Mouse (Mus musculus) frontal cortex, adult 2 months (tissue): ENCODE results near the gene Slc22a7. TPM values are rescaled to one million over a fixed set of nuclear protein-coding genes. Genes with fewer than 3 reads are reported as not detected.

Experiments used
- DNase-seq, 2 experiments: peaks; one replicate each; pipeline ENCODE4 v3.0.0; 2022; ENCODE audit warnings: low spot score in 1 of 2; ENCODE audit errors: extremely low spot score in 1 of 2
- polyA plus RNA-seq: library from polyadenylated mRNA; depleted of rRNA; stranded (reverse); fragments of >200 nt; gene quantifications from 2 replicates; pipeline ENCODE4 v1.2.3, GENCODE M21; 2012; rRNA removed

Gene Slc22a7
- polyA plus RNA-seq: 0.15 and 0.18 TPM in 2 replicates

DNA sequence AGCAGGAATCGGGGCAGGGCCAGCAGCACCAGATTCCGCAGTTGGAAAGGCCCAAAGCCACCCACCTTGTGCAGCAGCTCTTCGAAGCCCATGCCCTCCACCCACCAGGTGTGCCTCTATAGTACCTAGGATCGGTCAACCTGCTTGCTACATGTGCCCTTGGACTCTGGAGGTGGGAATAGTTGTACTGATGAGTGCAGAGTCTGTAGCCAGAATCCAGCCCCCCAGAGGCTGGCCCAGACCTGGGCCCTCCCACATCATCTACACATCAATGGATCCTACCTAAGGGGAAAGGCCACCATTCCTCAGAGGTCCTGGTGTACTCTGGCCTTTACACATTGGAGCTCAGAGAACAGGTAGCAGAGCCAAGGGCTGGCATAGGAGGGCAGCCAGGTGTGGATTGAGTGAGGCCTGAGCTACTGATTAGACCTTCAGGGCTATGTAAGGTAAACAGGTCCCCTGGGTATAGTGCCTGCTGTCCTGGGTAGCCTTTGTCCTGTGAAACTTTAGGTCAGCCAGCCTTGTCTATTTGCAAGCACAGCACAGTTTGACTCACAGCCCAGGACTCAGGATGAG is at the start of gene Slc22a7:
Gene Slc22a7 (minus strand): TSS at position 160 of the 576 bp plus-strand sequence.
- DNase-seq: no peak

DNA sequence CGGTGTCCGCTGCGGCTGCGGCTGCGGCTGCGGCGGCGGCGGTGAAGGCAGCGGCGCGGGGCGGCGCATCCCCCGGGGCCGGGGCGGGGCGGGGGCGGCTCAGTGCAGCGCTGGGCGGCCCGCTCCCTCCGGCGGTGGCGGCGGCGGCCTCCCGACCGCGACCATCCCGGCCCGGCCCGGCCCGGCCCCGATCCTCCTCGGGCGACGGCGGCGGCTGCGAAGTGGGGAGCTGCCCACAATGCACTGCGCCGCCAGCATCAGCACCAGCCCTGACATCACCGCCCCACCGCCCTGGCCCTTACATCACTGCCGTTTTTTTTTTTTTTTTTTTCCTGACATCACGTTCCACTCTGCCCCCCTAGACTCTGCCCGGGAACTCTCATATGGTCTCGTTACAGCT is 49.2 kb upstream of the Slc22a7 start, which contains the start of gene Ttbk1:
Gene Ttbk1 (minus strand): TSS at position 245 of the 400 bp plus-strand sequence.
- DNase-seq: peak in 1 of 2 experiments; percentile 69

DNA sequence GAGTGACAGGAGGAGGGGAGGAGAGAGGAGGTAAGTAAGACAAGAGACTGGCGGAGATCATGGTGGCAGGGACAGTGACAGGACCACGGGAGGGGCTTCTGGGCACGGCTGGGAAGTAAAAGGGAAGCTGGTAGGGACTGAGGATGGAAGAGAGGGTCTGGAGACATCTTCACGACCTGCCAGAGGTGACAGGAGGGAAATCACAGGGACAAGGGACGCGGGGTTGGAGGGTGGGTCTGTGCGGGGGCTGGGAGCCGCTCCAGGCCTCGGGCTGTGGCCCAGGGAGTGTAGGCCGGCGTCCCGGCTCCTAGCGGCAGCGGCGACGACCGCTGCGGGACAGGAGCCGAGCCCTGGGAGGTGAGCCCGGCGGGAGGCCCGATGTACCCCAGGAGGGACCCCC is 48.7 kb upstream of the Slc22a7 start:
- no peak for DNase-seq

DNA sequence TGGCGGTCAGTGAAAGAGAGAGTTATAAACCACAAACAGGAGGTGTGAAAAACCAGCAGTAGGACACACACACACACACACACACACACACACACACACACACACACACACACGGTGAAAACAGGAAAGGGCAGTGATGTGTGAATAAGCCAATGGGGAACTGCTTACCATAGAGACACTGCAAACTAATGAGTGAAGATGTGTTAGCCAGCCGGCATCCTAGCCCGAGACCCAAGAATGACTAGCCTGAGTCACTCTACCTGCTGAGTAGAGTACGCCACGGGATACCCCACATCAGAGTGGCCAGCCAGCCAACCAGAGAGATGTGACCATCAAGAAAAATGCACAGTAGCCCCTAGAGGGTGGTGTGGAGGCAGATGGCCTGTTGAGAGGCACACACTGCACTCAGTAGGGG is 46.2 kb upstream of the Slc22a7 start:
- peak in 1 of 2 experiments; percentile 32 for DNase-seq

DNA sequence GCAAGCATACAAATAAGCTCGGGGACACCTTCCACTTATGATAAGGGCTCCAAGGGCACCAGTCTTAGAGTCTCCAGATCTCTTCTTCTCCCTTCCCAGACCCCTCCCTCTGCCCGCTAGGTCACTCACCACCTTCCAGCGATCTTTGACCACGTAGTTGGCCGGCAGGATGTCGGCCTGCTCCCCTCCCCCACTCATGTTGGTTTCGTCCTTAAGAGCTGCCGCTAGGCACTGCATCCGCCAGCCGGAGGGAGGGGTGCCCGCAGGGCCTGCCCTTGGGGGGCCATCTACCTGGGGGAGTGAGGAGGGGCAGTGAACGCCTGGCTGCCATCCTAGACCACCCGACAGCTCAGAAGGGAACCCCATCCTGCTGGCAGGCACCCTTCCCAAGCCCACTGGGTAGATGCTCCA is 45.8 kb upstream of the Slc22a7 start:
- no peak for DNase-seq

DNA sequence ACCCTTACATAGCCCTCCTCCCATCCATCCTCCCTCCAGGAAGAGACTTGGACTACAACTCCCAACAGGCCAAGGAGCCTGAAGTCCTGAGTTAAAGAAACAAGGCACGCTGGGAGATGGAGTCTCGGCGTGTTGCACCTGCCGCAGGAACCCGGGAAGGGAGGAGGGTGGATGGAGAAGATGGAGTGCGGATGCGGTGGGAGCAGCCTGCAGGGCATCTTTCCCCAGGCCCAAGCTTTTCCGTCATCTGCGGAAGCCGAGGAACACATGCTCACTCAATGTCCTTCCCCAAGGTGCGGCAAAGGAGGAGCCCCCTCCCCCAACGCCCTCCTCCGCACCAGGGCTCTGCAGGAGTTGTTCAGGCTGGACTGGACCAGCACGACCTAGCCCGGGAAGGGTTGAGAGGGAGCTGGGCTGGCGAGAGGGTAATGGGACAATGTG is 45.3 kb upstream of the Slc22a7 start:
- DNase-seq: peak; percentile 40 to 73

DNA sequence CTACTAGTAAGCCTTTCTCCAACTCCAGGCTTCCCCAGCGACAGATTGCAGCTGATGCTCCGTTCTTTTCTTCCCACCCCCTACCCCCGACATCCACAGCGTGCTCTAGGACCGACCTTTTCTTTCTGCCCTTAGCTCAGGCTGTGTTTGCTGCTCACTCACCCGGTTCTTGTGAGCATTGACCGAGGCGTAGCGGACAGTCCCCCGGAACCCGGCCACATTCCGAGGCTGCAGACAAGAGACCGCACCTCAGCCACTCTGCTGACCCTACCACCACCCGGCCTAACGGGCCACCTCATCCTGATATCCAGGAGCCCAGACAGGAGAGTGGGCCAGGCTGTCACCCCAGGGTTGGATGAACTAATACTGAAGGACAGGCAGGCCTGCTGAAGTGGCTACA is 39.0 kb upstream of the Slc22a7 start:
- no peak for DNase-seq

DNA sequence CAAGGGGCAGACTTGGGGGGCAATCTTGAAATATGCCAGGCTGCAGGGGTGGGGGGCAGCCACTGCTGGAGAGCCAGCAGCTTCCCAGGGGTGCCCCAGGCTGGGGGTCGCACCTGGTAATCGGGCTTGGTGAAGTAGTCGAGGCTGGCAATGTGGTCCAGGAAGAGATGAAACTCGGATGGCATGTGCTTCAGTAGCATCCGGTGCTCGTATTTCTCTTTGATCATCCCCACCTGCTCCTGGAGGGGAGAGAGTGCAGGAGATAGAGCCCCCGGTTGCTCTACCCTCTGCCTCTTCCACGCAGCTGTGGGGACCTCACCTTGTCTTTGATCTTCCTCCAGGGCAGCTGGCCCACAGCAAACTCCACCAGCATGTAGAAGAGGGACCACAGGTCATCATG is 38.3 kb upstream of the Slc22a7 start:
- no peak for DNase-seq

DNA sequence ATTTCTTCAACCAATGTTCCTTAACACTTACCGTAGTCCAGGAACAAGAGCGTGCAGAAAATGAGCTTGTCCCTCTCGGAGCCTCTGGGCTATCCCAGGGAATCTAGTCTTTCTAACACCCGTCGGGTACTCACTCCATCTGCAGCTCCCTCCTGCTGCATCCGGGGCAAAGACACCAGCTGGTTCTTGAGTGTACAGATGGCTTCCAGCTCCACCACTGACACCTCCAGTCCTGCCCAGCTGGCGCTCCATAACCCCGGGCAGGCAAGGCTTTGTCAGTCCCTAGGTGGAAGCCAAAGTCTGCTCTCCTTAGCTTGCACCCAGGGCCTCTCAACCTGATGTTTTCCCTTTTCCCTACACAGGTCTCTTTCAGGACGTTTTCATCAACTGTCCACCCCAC is 29.6 kb upstream of the Slc22a7 start:
- DNase-seq: no peak

DNA sequence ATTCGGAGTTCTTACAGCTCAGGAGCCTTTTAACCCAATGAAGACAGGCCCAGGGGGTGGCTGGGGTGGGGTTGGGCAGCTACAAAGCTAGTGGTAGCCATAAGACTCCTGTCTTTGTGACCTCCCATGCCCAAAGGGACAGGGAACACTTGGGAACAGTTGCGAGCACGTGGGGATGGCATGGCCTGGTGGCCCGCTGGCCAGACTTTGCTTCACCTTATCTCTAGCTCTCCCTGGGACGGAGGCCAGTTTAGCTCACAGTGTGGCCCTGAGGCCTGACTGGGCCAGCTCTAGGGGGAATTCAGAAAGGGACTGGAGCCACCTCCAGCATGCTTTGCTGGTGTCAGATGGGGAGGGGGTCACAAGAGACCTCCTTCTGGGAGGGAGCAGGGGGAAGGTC is 24.0 kb upstream of the Slc22a7 start:
- no peak for DNase-seq

DNA sequence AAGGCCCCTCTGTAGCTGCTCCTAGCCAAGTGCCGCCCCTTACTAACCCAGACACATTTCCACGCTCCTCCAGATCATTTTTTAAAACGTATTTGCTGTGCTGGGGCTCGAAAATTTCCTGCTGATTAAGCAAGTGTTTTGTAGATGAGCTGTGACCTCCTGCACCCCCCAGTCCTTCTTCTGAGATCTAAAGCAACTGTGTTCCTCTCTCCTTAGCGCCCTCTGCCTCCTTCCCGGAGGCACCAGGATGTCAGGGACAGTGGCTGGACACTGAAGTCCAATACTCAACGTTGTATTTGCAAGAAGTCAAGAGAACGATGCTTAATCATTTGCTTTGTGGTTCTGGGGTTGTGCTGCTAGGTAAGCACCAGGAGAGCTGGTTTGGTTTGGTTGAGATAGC is 23.1 kb upstream of the Slc22a7 start:
- DNase-seq: no peak

DNA sequence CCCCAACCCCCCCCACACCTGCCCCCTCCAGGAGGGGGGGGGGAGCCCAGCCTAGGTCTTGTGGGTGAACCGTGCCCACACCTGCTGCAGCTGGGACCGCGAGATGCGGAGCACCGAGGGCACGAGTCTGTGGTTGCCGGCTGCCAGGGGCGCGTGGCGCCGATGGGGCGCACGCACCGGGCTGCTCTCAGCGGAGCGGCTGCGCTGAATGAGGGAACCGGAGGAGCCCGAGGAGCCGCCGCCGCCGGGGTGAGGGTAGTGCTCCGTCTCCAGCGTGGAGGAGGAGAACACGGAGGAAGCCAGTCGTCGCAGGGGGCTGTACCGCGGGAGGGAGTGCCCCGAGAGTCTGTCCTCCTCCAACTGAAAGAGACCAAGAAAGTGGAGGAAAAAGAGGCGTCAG is 22.4 kb upstream of the Slc22a7 start:
- DNase-seq: no peak

DNA sequence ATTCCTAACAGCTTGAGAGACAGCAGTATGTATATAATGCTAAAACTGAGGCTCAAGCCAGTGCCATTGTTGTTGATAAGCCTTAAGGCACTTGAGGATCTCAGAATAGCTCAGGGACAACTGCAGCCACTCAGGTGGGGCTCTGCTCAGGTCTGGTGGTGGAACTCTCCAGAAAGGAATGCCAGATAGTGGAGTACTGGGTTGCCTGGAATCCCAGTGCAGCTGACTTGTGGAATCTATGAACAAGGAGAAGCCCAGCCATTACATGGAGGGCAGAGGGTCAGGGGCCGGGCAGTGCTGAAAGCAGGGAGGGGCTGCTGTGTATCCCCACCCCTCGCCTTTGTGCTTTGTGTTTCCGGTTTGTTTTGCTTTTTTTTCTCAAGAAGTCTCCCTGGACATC is 20.2 kb upstream of the Slc22a7 start:
- no peak for DNase-seq

DNA sequence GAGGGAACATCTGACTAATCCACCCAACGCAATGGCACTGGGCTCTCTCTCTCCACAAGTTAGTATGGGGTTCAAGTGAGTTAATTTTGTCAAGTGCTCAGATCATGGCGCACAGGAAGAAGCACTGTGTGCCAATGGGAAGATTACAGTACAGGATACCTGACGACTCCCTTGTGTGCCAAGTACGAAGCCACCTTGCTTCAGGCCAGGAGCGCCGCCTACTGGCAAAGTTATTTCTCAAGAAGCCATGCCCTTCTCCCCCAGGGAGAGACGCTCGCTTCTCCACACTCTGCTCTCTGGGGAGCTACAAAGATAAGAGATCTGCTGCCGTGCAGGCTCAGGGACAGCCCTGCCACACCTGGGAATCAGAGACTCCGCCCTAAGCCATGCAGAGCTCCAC is 19.5 kb upstream of the Slc22a7 start:
- DNase-seq: peak in 1 of 2 experiments; percentile 52

DNA sequence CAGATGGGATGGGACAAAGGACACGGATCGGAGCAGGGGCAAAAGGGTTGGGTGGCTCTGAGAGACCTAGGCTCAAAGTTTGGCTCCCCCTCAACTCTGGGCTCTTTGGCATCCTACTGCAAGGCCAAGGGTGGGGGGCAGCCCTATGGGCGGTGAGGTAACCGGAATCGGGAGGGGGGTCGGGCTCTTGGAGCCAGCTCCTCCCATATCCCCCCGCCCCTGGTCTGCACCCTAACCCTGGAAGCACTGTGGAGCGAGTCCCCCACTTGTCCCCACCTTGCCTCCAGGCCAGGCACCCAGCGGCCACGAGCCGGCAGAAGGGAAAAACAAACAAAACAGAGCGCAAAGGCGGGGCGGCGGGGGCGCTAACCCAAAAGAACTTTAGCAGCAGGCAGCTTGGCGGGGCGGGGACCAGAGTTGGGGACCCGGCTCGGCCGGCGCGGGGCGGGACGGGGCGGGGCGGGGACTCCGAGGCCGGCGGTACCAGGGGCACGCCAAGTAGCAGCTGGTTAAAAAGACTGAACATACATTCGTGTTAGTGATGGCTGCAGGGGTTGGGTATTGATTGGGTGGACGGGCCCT is 16.9 kb upstream of the Slc22a7 start:
- DNase-seq: no peak

DNA sequence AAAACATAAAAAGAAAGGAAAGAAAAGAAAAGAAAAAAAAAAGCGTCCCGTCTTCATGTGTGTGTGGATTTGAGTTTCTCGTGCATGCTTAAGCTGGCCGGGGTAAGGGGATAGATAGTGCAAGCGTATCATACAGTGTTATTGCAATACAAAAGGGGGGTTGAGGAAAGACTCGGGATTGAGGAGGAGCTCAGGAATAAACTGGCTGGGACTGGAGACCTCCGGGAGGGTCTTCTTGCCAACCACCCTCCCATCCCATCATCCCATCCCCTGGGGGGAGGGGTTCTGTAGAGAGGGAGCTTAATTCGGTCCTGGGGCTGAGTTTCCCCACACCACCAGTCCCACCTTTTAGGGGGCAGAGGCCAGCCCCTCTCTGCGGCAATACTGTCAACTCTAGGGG is 16.3 kb upstream of the Slc22a7 start:
- no peak for DNase-seq

DNA sequence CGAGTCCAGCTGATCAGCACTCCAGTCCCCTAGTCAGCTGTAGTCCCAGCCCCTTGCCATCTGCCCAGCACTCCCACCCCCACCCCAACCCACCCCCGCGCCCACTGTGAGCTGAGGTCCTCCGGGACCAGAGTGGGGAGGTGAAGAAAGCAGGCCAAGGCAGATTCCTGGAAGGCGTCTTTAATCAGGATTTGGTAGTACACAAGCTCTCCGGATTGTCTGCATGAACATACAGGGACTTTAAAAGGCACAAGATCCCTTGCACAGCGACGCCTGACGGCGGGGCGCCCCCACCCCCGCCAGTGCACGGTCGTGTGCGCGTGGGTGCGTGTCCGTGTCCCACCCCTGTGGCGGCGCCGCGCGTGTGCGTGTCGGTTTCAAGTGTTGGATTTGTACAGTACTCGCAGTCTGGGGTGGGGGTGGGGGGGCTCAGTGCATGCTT is 15.7 kb upstream of the Slc22a7 start:
- DNase-seq: peak in 1 of 2 experiments; percentile 34

DNA sequence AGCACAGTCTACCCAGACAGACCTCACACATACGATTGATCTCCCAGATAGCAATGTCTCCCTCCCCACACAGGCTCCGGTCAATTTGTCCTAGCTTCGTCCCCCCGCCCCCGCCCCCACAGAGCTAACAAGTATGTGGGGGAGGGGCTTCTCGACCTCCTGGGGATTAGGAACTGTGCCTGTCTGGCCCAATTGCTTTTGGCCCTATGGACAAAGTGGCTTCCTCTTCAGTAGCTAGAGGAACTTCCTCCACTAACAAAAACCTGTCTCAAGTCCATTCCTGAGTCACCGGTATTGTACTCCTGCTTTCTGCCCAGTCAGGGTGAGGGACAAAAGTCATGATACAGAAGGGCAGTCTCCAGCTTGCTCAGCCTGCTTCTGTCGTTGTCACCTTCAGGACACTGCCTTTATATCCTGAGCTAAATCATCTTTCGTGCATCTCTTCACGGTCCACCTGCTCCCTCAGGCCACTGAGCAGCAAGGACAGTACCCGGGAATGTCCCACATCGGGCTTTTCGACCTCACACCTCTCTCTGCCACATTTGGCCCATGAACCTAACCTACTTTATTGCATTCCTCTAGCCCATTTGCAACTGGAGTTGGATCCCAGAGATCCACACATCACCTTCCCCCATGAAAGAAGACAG is 15.2 kb upstream of the Slc22a7 start:
- no peak for DNase-seq

DNA sequence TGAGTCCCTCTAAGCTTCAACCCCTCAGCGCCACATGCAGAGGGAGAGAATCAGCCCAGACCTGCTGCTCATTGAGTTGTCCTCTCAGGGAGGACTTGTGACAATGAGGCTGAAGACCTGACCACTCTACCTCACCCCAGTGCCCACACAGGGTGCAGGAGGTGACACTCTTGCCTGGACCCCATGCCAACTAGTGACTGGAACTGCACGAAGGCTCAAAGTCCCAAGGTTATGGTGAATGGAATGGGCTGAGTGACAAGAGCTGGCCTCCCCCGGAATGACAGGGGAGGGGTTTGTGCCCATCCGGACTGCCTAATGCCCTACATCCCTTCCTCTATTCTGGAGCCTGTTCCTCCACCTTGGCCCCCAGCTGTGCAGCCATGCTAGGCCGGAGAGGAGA is 14.4 kb upstream of the Slc22a7 start:
- DNase-seq: no peak

DNA sequence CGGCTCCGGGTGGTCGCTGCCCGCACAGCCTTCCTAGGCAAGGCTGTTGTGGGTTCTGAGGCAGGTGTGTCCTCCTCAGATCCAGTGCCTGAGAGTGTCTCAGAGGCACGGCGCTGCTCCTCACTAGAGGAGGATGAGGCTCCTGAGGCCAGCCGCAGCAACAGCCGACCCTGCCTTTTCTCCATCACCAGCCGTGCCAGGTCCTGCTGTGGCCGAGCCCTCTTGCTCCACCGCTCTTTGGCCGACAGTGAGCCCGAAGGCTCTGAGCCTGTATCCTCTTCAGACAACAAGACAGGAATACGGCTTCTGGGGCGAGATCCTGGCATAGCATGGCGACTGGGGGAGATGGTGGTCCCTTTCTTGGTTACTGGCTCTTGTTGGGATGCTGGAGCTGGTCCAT is 8.0 kb upstream of the Slc22a7 start:
- DNase-seq: no peak

DNA sequence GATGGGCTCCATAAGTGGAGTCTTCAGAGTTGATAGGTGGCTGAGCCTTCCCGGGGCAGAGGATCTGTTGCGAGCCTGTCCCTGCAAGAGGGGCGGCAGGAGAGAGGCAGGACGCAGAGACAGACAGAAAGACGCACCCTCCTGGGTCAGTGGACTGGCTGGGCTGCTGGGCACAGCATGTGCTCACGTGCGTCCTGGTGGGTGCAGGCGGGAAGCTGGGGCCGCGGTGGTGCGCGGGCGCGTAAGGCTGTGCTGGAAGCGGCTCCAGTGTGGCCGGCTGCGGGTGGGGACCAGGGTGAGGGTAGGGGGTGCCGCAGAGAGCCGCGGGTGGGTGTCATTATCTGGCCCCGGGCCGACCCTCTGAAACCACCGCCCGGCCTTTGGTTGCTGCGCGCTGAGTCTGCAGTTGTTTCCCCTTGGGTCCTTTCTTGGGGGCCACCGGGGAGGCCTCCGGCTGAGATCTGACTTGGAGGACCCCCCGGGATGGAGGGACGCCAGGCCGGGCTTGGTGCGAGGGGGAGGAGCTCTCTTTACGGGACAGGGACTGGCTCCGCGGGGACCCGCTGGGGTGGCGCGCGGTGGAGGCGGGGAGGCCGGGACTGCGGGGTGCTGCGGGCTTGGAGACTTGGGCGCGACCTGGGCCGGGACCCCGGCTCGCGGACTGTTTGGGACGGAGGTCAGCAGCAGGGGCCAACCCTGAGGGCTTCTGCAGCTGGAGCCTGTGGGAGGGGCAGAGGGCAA is 6.8 kb upstream of the Slc22a7 start:
- no peak for DNase-seq
